Comparison of ENCODE assay signal across 10 mouse cellular contexts in genomic region chr11:69560896-69561854, GRCm38 (mm10). TPM values are rescaled to one million over a fixed set of nuclear protein-coding genes. Genes with fewer than 3 reads are reported as not detected.
DNase-seq lines count a peak whose midpoint lies in the region; ATAC-seq lines count a peak whose summit lies in the region.
"Had no signal": no experiment of that assay in that cellular context is flagged by ENCODE, and none has a peak within 500 bp of the region (broad histone marks: within the 10 kb centered on the region; RNA-seq: fewer than 3 reads in every experiment).

No protein-coding gene starts in this region.

- H3K4me2 ChIP-seq in heart, embryonic 16.5 days (ENCODE audit: low read depth, low read length): peak overlapping the region; percentile 96
- H3K4me2 ChIP-seq in midbrain, embryonic 13.5 days (replicated peaks): peak overlapping the region; percentile 80

- no peaks in the 10 kb centered on the region for H3K9me3 ChIP-seq in heart, embryonic 16.5 days (replicated peaks; ENCODE audit: control insufficient read depth, low read length)
- H3K9me3 ChIP-seq in midbrain, embryonic 13.5 days: no peaks in the 10 kb centered on the region

- peak overlapping the region; percentile 97 for H3K27ac ChIP-seq in heart, embryonic 16.5 days (ENCODE audit: low read length)
- peak overlapping the region; percentile 92 for H3K27ac ChIP-seq in midbrain, embryonic 13.5 days

- peak overlapping the region; percentile 78 for H3K4me3 ChIP-seq in heart, embryonic 16.5 days (ENCODE audit: low read length)
- peak overlapping the region; percentile 94 for H3K4me3 ChIP-seq in midbrain, embryonic 13.5 days (replicated peaks)

- peaks cover 12% of the 10 kb centered on the region; the same call in 1 of the 2 replicates for H3K36me3 ChIP-seq in heart, embryonic 16.5 days (ENCODE audit: control insufficient read depth, insufficient read depth)
- H3K36me3 ChIP-seq in midbrain, embryonic 13.5 days: peaks cover 40% of the 10 kb centered on the region

- intact Hi-C loops in heart, postnatal 14 days (cut with DNase I): no loop called here

- H3K27me3 ChIP-seq in heart, embryonic 16.5 days (ENCODE audit: control insufficient read depth, insufficient read depth, low read length): no peaks in the 10 kb centered on the region
- no peaks in the 10 kb centered on the region for H3K27me3 ChIP-seq in midbrain, embryonic 13.5 days

- WGBS in heart, embryonic 16.5 days: 30% methylated on average over 16 of the region's 16 CpGs
- 11% methylated on average over 16 of the region's 16 CpGs for WGBS in midbrain, embryonic 13.5 days

- peaks cover 34% of the 10 kb centered on the region for H3K4me1 ChIP-seq in heart, embryonic 16.5 days (ENCODE audit: control insufficient read depth, insufficient read depth, low read length)
- peaks cover 59% of the 10 kb centered on the region for H3K4me1 ChIP-seq in midbrain, embryonic 13.5 days (replicated peaks)

- ATAC-seq in heart, embryonic 16.5 days (replicated peaks; ENCODE audit: extremely low read depth, insufficient read depth, low FRiP score): no peak
- ATAC-seq in midbrain, embryonic 13.5 days: peak; percentile 57

- no peak for DNase-seq in heart, postnatal 14 days
- peak; percentile 94 for DNase-seq in brain, adult 2 months (ENCODE audit: low read depth, low spot score)
- DNase-seq in forelimb bud, embryonic 11.5 days (ENCODE audit: low read depth, low spot score): peak; percentile 89
- no peak for DNase-seq in gastrocnemius, postnatal 4 days (ENCODE audit: low spot score in 2 of 2)
- no peak for DNase-seq in natural killer cell, adult 2 months (ENCODE audit: low spot score in 2 of 2)
- DNase-seq in kidney, postnatal 10 days: no peak
- DNase-seq: thymus, postnatal 4 days had no signal

- H3K9ac ChIP-seq in heart, embryonic 16.5 days (ENCODE audit: low read length): peak overlapping the region; percentile 94
- H3K9ac ChIP-seq in midbrain, embryonic 13.5 days (replicated peaks): peak overlapping the region; percentile 99

RNA-seq across cellular contexts. Expression of gene Efnb3, which starts 1.2 kb away (rescaled TPM):
- polyA plus RNA-seq in heart, embryonic 16.5 days (2015; fragmentation: Nextera tagmentation; extraction: Ambion mirVana): 49.9 and 57.0 TPM in 2 replicates
- 10 to 100 TPM; 60.5 to 70.3 TPM for total RNA-seq in heart, postnatal 14 days (2021)
- 95.0 and 130 TPM in 2 replicates for polyA plus RNA-seq in midbrain, embryonic 13.5 days (2015; fragmentation: Nextera tagmentation; extraction: Ambion mirVana)
- total RNA-seq in gastrocnemius, postnatal 4 days (2021): 1 to 10 TPM; 1.9 to 2.7 TPM

RNA-seq across cellular contexts. Expression of gene Dnah2, which starts 12.3 kb away (rescaled TPM):
- 0.17 and 0.62 TPM in 2 replicates for polyA plus RNA-seq in heart, embryonic 16.5 days (2015; fragmentation: Nextera tagmentation; extraction: Ambion mirVana)
- under 1 TPM; 0.07 to 0.38 TPM for total RNA-seq in heart, postnatal 14 days (2021)
- polyA plus RNA-seq in midbrain, embryonic 13.5 days (2015; fragmentation: Nextera tagmentation; extraction: Ambion mirVana): 2.2 and 2.7 TPM in 2 replicates
- under 1 TPM; 0.47 to 0.93 TPM for total RNA-seq in gastrocnemius, postnatal 4 days (2021)
- total RNA-seq: hematopoietic stem cell, adult 5-6 weeks had no signal

RNA-seq across cellular contexts. Expression of gene Wrap53, which starts 18.9 kb away (rescaled TPM):
- 15.1 and 16.5 TPM in 2 replicates for polyA plus RNA-seq in heart, embryonic 16.5 days (2015; fragmentation: Nextera tagmentation; extraction: Ambion mirVana)
- 1 to 10 TPM; 4.3 to 6.5 TPM for total RNA-seq in heart, postnatal 14 days (2021)
- polyA plus RNA-seq in midbrain, embryonic 13.5 days (2015; fragmentation: Nextera tagmentation; extraction: Ambion mirVana): 24.5 and 26.9 TPM in 2 replicates
- 1 to 10 TPM; 6.8 to 7.9 TPM for total RNA-seq in gastrocnemius, postnatal 4 days (2021)

RNA-seq across cellular contexts. Expression of gene Trp53, which starts 19.0 kb away (rescaled TPM):
- 79.1 and 87.0 TPM in 2 replicates for polyA plus RNA-seq in heart, embryonic 16.5 days (2015; fragmentation: Nextera tagmentation; extraction: Ambion mirVana)
- total RNA-seq in heart, postnatal 14 days (2021): 10 to 100 TPM; 22.1 to 27.3 TPM
- polyA plus RNA-seq in midbrain, embryonic 13.5 days (2015; fragmentation: Nextera tagmentation; extraction: Ambion mirVana): 84.2 and 93.4 TPM in 2 replicates
- total RNA-seq in gastrocnemius, postnatal 4 days (2021): 10 to 100 TPM; 51.1 to 51.9 TPM

RNA-seq across cellular contexts. Expression of gene Atp1b2, which starts 44.6 kb away (rescaled TPM):
- 22.3 and 25.6 TPM in 2 replicates for polyA plus RNA-seq in heart, embryonic 16.5 days (2015; fragmentation: Nextera tagmentation; extraction: Ambion mirVana)
- total RNA-seq in heart, postnatal 14 days (2021): 10 to 100 TPM; 31.8 to 31.9 TPM
- polyA plus RNA-seq in midbrain, embryonic 13.5 days (2015; fragmentation: Nextera tagmentation; extraction: Ambion mirVana): 23.2 and 24.3 TPM in 2 replicates
- total RNA-seq in gastrocnemius, postnatal 4 days (2021): 100 to 1,000 TPM; 227 to 249 TPM

Comparison
In these comparisons a context has a peak if more than half of its experiments do, and no peak if none do; other contexts are left out.
1. DNase-seq: peak in brain, adult 2 months (single experiment) and forelimb bud, embryonic 11.5 days (single experiment); none in heart, postnatal 14 days (0 of 2), gastrocnemius, postnatal 4 days (0 of 2), natural killer cell, adult 2 months (0 of 2) and kidney, postnatal 10 days (single experiment).
2. RNA of gene Efnb3, which starts 1.2 kb away (total RNA-seq): 60.5 to 70.3 TPM in heart, postnatal 14 days; 1.9 to 2.7 TPM in gastrocnemius, postnatal 4 days; every median in the first group is over 10 times any median in the second.